Mouse (Mus musculus) gastrocnemius, adult 18-20 months (tissue): ENCODE measurements around the gene Selenon. TPM values are rescaled to one million over a fixed set of nuclear protein-coding genes. Genes with fewer than 3 reads are reported as not detected.

Experiments
- DNase-seq: peaks from one replicate; pipeline ENCODE4 v3.0.0; 2021; ENCODE audit warnings: low spot score
- long read RNA-seq, 2 experiments: library from polyadenylated mRNA; stranded (forward); transcript quantifications; one replicate each; pipeline ENCODE4 v2.0.0; 2021
- total RNA-seq, 2 experiments: library from RNA; stranded (reverse); gene quantifications; 2 replicates each; pipeline ENCODE4 v1.2.3; 2021

The Selenon gene
- total RNA-seq: 1 to 10 TPM; 4.2 to 4.9 TPM
- long read RNA-seq, experiment 1, partial matches to known transcripts: 0 of 2 reads
- long read RNA-seq, experiment 1, other reads (novel, unspliced or antisense): 0 of 2 reads
- long read RNA-seq, experiment 2, transcript Selenon-201 (12 exons, 3,445 nt): major isoform, 5 of 6 reads
- long read RNA-seq, experiment 2, partial matches to known transcripts: 1 of 6 reads
- long read RNA-seq, experiment 2, other reads (novel, unspliced or antisense): 0 of 6 reads

- DNase-seq: peak; percentile 59
Measured at GRCm38 (mm10) chr4:134551494-134552316, at the start of gene Selenon. Selenon (minus strand) TSS chr4:134552166.

DNA sequence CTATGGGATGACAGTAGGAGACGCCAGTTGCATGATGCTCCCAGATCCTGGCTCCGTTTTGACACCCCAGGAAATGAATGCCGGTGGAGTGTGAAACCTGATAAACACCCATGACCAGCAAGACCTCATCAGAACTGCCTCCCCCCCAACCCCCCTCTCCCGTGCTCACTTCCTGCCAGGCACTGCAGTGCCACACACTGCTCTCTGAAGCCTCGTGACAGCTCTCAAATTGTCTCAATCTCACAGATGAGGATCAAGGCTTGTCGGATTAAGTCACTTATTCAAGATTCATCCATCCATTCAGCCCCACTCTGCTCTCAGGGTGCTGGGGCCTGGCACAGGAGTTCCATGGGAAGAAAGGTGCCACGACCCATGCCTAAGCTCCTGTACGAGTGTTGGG is 49.4 kb upstream of the Selenon start:
- DNase-seq: no peak

DNA sequence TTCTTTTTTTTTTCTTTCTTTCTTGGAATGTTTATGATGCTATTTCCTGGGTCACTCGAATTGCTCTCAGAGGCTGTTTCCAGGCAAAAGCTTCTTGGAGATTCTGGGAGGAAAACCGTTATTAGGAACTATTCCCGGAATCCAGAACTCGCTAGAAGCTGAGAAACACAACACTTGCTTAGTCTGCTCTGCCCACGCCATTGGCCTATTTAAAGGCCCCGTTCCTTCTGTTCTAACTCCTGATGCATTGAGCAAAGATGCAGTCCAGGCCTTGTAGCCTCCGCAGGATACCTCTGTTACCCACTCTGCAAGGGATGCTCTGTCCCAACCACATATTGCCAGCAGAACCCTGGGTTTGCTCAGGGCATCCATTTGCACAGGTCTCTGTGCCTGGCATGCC is 48.8 kb upstream of the Selenon start:
- DNase-seq: no peak

DNA sequence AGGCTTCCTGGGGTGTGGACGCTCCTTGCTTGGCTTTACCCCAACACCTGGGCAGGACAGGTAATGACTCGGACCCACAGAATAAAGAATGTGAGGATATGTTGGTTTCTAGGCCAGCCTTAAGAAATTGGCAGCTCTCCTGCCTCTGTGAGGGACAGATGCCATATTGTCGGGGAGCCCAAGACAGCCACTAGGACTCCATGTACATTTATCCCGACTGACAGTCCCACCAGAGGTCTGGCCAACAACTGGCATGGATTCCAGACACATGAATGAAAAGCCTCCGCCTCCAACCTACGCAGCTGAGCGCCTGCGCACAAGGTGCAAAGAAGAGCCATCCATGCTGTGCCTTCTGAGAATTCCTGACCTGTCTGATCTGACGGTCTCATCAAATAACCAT is 48.1 kb upstream of the Selenon start:
- no peak for DNase-seq

GRCm38 (mm10) chr4:134596816-134597692 is 45.1 kb upstream of the Selenon start:
- peak; percentile 84 for DNase-seq

- DNase-seq: no peak
Measured at GRCm38 (mm10) chr4:134594731-134595439, 42.9 kb upstream of the Selenon start.

GRCm38 (mm10) chr4:134592442-134592841 is 40.5 kb upstream of the Selenon start:
- DNase-seq: no peak

DNA sequence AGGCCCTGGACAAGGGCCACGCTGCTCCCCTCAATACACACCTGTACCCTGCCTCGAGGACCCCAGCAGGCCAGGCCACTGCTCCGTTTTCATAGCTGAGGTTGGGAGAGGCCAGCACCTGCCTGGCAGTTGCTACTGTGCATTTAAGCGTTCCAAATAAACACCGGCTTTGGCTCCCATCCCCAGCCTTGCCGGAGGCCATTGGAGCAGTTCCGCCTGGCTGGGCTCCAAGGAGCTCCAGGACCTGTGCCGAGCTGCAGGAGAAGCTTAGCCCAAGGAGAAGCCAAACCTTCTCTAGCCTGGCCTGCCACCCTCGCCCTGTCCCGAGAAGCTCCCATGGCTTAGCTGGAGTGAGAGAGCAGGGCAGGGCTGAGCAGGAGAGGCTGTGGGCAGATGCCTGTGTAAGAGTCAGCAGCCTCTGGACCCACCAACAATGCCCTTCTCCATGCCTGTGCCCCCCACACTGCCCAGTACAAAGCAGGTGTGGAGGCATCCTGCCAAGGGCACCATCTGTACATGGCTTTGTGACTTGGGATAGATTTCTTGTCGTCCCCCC is 39.6 kb upstream of the Selenon start:
- DNase-seq: peak; percentile 89

GRCm38 (mm10) chr4:134590227-134590926 is 38.4 kb upstream of the Selenon start:
- DNase-seq: peak; percentile 75

DNA sequence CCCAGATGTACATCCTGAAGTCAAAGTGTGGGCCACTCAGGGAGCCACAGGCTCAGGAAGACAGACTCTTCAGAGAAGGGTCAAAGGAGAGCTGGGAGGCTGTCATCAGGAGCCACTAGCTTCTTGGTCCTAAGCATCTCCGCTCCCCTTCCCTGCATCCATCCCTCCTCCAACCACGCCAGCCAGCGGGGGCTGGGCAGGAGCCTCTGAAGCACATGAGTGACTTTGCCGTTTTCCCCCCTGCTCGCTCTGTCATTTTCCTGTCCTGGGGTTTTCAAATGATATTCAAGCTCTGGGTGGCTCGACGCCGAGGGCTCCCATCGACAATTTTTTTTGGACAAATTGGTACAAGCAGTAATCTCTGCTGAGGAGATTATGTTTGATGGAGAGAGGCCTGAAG is 37.8 kb upstream of the Selenon start:
- no peak for DNase-seq

DNA sequence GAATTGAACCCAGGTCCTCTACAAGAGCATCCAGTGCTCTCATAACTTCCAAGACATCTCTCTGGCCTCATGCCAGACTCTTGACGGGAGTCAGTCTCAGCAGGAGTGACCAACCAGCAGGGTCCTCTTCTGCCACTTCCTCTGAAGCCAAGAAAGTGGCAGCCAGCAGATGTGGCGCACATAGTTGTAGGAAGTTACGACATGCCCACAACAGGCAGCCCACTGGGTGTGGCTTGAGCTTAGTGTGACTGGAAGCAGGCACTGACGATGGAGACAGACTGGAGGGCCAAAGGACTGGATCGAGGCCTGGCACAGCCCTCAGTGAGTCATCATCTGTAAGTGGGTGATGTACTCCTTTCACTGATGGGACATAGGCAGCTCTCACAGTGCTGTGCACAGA is 37.0 kb upstream of the Selenon start:
- DNase-seq: no peak

DNA sequence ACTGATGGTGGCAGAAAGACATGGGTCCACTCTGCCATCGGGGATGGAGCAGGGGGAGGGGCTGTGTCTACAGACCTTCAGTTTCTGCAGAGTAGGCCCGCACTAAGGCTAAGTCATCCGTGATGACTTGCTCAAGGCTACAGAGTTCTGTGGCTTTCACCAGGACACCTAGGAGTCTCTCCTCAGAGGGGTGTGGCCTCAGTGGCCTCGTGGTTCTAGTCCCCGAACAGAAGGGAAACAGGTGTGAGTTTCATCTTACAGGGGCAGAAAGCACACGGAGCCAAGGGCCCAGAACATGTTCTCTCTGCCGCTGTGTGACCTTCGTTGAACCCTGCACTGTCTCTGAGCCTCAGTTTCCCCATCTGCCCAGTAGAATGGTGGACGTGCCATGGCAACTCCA is 36.3 kb upstream of the Selenon start:
- DNase-seq: no peak

DNA sequence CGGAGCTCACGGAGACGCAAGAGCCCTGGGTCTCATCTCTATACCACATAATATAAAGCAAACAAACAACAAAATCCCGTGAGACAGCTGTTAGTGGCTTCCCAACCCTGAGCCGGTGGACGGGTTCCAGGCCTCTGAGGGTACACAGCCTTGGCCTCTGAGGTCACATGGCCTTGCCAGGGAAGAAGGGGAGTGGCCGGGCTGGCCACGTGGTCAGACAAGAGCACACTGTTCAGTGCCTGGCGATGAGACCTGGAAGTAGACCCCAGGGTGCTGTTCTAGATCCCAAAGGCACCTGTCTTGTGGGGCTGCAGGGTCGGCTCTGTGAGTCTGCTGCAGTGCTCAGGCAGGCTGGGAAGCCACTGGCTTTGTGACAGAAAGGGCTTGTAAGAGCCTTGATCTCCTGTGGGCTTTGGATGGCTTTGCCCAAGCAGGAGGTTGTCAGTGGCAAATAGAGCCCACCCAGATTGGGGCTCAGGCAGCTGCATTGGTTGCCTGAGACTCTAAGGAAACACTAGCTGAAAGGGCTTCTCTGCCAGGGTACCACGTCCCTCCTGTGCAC is 35.8 kb upstream of the Selenon start:
- no peak for DNase-seq

GRCm38 (mm10) chr4:134586631-134587030 is 34.7 kb upstream of the Selenon start:
- no peak for DNase-seq

DNA sequence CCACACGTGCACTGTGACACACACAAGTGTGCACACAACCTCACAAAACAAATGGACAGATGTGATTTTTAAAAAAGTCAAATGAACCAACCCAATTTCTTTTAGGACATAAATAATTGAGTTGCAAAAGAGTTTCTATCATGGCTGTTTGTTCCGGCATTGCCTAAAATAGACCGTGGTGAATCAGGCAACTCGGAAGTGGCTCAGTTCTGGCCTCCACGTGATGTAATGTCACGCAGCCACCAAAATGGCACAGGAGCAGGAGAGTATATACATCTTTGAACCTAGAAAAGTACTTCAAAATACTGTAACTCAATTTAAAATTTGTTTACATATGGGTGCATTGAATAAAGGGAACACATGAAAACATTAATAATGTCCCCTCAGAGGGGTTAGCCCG is 34.2 kb upstream of the Selenon start:
- DNase-seq: no peak

GRCm38 (mm10) chr4:134583513-134583912 is 31.5 kb upstream of the Selenon start:
- DNase-seq: no peak

- DNase-seq: no peak
Measured at GRCm38 (mm10) chr4:134581365-134581764, 29.4 kb upstream of the Selenon start.

DNA sequence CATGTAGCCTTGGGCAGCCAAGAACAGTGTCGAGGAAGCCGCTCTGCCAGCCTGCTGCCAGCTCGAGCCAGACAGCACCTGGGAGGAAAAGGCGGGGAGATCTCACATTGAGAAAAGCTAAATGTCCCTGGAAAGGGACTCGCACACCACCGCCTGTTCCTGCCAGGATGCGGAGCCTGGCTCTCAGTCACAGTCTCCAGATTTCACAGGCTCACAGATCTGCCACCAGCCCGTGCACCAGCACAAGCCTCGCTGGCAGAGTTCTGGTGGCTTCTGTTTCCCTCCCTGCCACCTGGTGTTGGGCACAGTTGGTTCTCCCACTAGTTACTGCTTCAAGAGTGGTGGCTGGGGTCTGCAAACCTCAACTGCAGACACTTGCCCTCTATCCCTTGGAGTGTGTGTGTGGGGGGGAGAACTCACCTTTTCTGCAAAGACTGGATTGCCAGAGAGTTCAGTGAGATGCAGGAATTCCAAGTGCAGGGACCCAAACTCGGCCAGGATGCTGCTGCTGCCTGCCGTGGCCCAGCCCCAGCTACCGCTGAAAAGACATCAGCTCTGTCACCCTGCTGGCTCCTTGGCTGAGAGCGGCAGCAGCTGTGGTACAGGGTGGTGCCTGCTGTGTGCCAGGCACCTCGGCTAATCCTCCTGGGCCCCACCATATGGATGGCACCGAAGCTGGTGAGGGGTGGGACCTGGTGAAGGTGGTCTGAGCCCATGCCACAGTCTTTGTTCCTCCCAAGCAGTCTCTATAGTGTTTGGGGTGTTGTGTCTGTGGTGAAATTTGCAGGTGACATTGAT is 28.6 kb upstream of the Selenon start:
- no peak for DNase-seq

GRCm38 (mm10) chr4:134579620-134580019 is 27.7 kb upstream of the Selenon start:
- no peak for DNase-seq
